In genomic region chr13:95535461-95536116, GRCm38 (mm10) we compare ENCODE assay signal across 8 mouse cellular contexts. TPM values are rescaled to one million over a fixed set of nuclear protein-coding genes. Genes with fewer than 3 reads are reported as not detected.
A peak's percentile ranks its signal among the peaks of the same experiment; 100 is the strongest.
DNase-seq lines count a peak whose midpoint lies in the region; ATAC-seq and TF ChIP-seq lines count a peak whose summit lies in the region.

No protein-coding gene starts in this region.

- in situ Hi-C loops in ES-E14 (cut with MboI; ENCODE audit: low sequenced_read_pairs in 2 of 2, unreplicated experiment in 2 of 2): no loop called here

- H3K9me3 ChIP-seq in ES-E14 (ENCODE audit: control insufficient read depth, insufficient read depth, low read depth, low read length): no peaks in the 10 kb centered on the region

- no peak overlapping the region for H3K4me3 ChIP-seq in gastrocnemius, adult 2 months
- H3K4me3 ChIP-seq in ES-E14 (ENCODE audit: insufficient read depth in 1 of 2, low read depth in 1 of 2, low read length in 2 of 2, poor library complexity in 1 of 2, severe bottlenecking in 1 of 2): peak overlapping the region; percentile 36 to 43

- peaks cover 20 to 31% of the 10 kb centered on the region in 2 experiments for H3K4me1 ChIP-seq in ES-E14 (ENCODE audit: control insufficient read depth in 2 of 2, insufficient read depth in 2 of 2, low read length in 2 of 2, poor library complexity in 1 of 2)

- peak overlapping the region; percentile 59; the same call in 1 of the 2 replicates for H3K9ac ChIP-seq in ES-E14 (ENCODE audit: insufficient read depth, low read depth, low read length, poor library complexity, severe bottlenecking)

- no peak for TF ChIP-seq CTCF in gastrocnemius, adult 2 months (IDR thresholded peaks at IDR 0.05)

- DNase-seq in gastrocnemius, adult 2 months: peak; percentile 26
- no peak for DNase-seq in gastrocnemius, postnatal 4 days (ENCODE audit: low spot score in 2 of 2)
- DNase-seq in ES-E14 (ENCODE audit: low read depth, low spot score): peak; percentile 81
- DNase-seq in lung, postnatal 10 days: peak; percentile 53
- DNase-seq in right cerebral cortex, postnatal 4 days: no peak
- no peak for DNase-seq in layer of hippocampus, adult 11-12 months (ENCODE audit: low spot score)
- DNase-seq in spleen, adult 12 weeks (ENCODE audit: low spot score): no peak

- intact Hi-C loops in gastrocnemius, adult 2 months (cut with DNase I): no loop called here

- peak; percentile 62 for ATAC-seq in erythroid progenitor cell, adult 5-6 weeks (replicated peaks; ENCODE audit: low FRiP score, poor library complexity, severe bottlenecking)

- no peak overlapping the region for H3K27ac ChIP-seq in gastrocnemius, adult 2 months
- H3K27ac ChIP-seq in ES-E14 (ENCODE audit: insufficient read depth, low read depth, low read length, poor library complexity, severe bottlenecking): peak overlapping the region; percentile 94

- H3K36me3 ChIP-seq in ES-E14 (ENCODE audit: control insufficient read depth, insufficient read depth, low read length, poor library complexity, severe bottlenecking): no peaks in the 10 kb centered on the region

TF ChIP-seq in ES-E14, 5 proteins besides CTCF, POLR2A, EP300 and RAD21:
- TF ChIP-seq HCFC1 (IDR thresholded peaks at IDR 0.05; ENCODE audit: borderline replicate concordance, insufficient read depth, low read length): no peak
- TF ChIP-seq MAFK (IDR thresholded peaks at IDR 0.05; ENCODE audit: insufficient read depth, low read depth, low read length): no peak
- TF ChIP-seq ZNF384 (IDR thresholded peaks at IDR 0.05; ENCODE audit: low read depth, low read length): no peak
- 0 out of 2 replicates have a peak, but pooled peaks have one; percentile 0 for TF ChIP-seq CHD2 (IDR thresholded peaks at IDR 0.05; ENCODE audit: low read depth, low read length)
- no peak for TF ChIP-seq ZC3H11A (IDR thresholded peaks at IDR 0.05; ENCODE audit: borderline replicate concordance, low read depth, low read length)
TF ChIP-seq in ES-E14: peak in this region for 1.

RNA-seq across cellular contexts. Expression of gene F2rl1, which starts 10.6 kb away (rescaled TPM):
- under 1 TPM; 0.36 to 0.45 TPM for total RNA-seq in gastrocnemius, adult 2 months (2021)
- total RNA-seq in gastrocnemius, postnatal 4 days (2021): 1 to 10 TPM; 1.4 to 1.6 TPM
- 51.7 and 107 TPM in 2 replicates for total RNA-seq in ES-E14 (2012; rRNA removed)
- total RNA-seq in erythroid progenitor cell, adult 5-6 weeks (2015; ENCODE audit: low replicate concordance): not detected in 2 replicates
- total RNA-seq in erythroid progenitor cell, adult 5-6 weeks (2017; ENCODE audit: low replicate concordance): 1.7 TPM in 1 of 2 replicates, not detected in the other

RNA-seq across cellular contexts. Expression of gene S100z, which starts 57.1 kb away (rescaled TPM):
- not detected for total RNA-seq in gastrocnemius, adult 2 months (2021)
- total RNA-seq in gastrocnemius, postnatal 4 days (2021): 1 to 10 TPM in 1 of 2 experiments, under 1 TPM in 1; 0.83 to 1.6 TPM
- not detected in 2 replicates for total RNA-seq in ES-E14 (2012; rRNA removed)
- total RNA-seq in erythroid progenitor cell, adult 5-6 weeks (2015; ENCODE audit: low replicate concordance): not detected in 2 replicates
- not detected in 2 replicates for total RNA-seq in erythroid progenitor cell, adult 5-6 weeks (2017; ENCODE audit: low replicate concordance)

Comparison
In these comparisons a context has a peak if more than half of its experiments do, and no peak if none do; other contexts are left out.
1. DNase-seq: peak in gastrocnemius, adult 2 months (single experiment), ES-E14 (single experiment) and lung, postnatal 10 days (single experiment); none in gastrocnemius, postnatal 4 days (0 of 2), right cerebral cortex, postnatal 4 days (single experiment), layer of hippocampus, adult 11-12 months (single experiment) and spleen, adult 12 weeks (single experiment).
2. RNA of gene F2rl1, which starts 10.6 kb away (total RNA-seq): 51.7 to 107 TPM in ES-E14; 1.7 TPM in erythroid progenitor cell, adult 5-6 weeks, 1.4 to 1.6 TPM in gastrocnemius, postnatal 4 days and 0.36 to 0.45 TPM in gastrocnemius, adult 2 months; every median in the first group is over 10 times any median in the second.